Mouse (Mus musculus) retina, postnatal 7 days (tissue): ENCODE measurements around the gene Otulinl.
"Not testable (repeated sequence)": the region's sequence is repeated elsewhere in the genome, so short reads cannot be mapped to it uniquely, and the experiment has no call there.

Experiments used
- DNase-seq: peaks from one replicate; pipeline ENCODE4 v3.0.0-alpha.2; 2012; ENCODE audit warnings: low read depth, low spot score

The Otulinl gene

GRCm38 (mm10) chr15:27681419-27682187, at the start of gene Otulinl:
Otulinl (minus strand) TSS chr15:27681579.
- peak; percentile 92 for DNase-seq

- DNase-seq, result no peak
Measured at GRCm38 (mm10) chr15:27726228-27726627, 44.8 kb upstream of the Otulinl start.

GRCm38 (mm10) chr15:27724796-27725680, 43.7 kb upstream of the Otulinl start:
- DNase-seq, result no peak

GRCm38 (mm10) chr15:27724298-27724697, 42.9 kb upstream of the Otulinl start:
- DNase-seq, result no peak

- DNase-seq, result peak; percentile 24
Measured at GRCm38 (mm10) chr15:27723746-27724145, 42.4 kb upstream of the Otulinl start.

GRCm38 (mm10) chr15:27720297-27720696, 38.9 kb upstream of the Otulinl start:
- not testable (repeated sequence) for DNase-seq

- DNase-seq, result no peak
Measured at GRCm38 (mm10) chr15:27718668-27719067, 37.3 kb upstream of the Otulinl start.

- DNase-seq, result peak; percentile 6
Measured at GRCm38 (mm10) chr15:27715331-27715730, 34.0 kb upstream of the Otulinl start.

GRCm38 (mm10) chr15:27710698-27711097, 29.3 kb upstream of the Otulinl start:
- no peak for DNase-seq

GRCm38 (mm10) chr15:27708968-27709612, 27.7 kb upstream of the Otulinl start:
- DNase-seq, result no peak

GRCm38 (mm10) chr15:27708499-27708898, 27.1 kb upstream of the Otulinl start:
- DNase-seq, result no peak

- no peak for DNase-seq
Measured at GRCm38 (mm10) chr15:27702972-27703313, 21.6 kb upstream of the Otulinl start.

GRCm38 (mm10) chr15:27702031-27702971, 20.9 kb upstream of the Otulinl start:
- no peak for DNase-seq

- no peak for DNase-seq
Measured at GRCm38 (mm10) chr15:27697632-27698031, 16.3 kb upstream of the Otulinl start.

GRCm38 (mm10) chr15:27693235-27693634, 11.9 kb upstream of the Otulinl start:
- no peak for DNase-seq

- DNase-seq, result no peak
Measured at GRCm38 (mm10) chr15:27692161-27692560, 10.8 kb upstream of the Otulinl start.

GRCm38 (mm10) chr15:27691213-27691612, 9.8 kb upstream of the Otulinl start:
- DNase-seq, result no peak

- DNase-seq, result no peak
Measured at GRCm38 (mm10) chr15:27688041-27688651, 6.8 kb upstream of the Otulinl start.

- DNase-seq, result no peak
Measured at GRCm38 (mm10) chr15:27684813-27685212, 3.4 kb upstream of the Otulinl start.

- no peak for DNase-seq
Measured at GRCm38 (mm10) chr15:27683206-27683605, 1.8 kb upstream of the Otulinl start.

- DNase-seq, result no peak
Measured at GRCm38 (mm10) chr15:27682619-27683018, 1.2 kb upstream of the Otulinl start.
